Mouse (Mus musculus): Measurements from ENCODE around the gene Ndufa7.

The Ndufa7 gene

DNA sequence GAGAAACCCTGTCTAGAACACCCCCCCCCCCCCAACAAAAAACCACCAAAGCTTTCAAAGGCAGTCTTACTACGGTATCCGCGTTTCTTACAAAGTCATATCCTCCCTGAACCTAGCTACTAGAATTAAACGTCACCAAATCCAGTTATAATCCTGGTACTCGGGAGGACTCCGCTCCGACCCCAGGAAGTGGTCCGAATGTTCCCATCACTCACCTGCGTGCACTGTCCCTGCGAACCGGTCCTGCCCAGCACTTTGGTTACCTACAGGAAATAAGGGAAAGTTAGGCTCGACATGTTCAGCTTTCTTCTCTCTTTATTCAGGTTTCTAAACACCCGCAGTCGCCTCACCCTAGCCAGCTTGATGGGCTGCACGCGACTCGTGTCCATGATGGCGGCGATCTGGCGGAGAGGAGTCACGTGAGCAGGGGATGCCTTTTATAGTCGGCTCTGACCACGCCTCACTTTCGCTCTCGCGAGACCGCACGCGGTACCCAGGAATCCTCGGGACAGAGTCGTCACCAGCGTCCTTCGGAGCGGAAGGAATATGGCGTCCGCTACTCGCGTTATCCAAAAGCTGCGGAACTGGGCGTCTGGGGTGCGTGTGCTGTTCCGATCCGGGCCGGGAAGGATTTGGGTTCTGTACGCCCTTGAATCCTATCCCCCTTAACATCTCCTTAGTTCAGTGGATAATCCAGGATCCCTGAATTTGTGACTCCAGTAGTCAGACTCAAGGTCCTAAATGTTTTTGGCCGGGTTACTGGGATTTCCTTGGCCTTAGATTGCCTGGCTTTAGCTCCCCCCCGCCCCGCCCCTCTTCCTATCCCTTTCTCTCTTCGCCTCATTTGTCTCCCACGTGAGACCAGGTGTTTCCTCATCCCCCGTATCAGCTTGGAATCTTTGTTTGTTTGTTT, at the start of gene Ndufa7, which contains the start of gene Rps28:
Gene Ndufa7 (plus strand): TSS at position 489 of the 913 bp plus-strand sequence.
Gene Rps28 (minus strand): TSS at position 479 of the 913 bp plus-strand sequence.
- DNase-seq (ENCODE audit: low spot score) = peak; percentile 98

DNA sequence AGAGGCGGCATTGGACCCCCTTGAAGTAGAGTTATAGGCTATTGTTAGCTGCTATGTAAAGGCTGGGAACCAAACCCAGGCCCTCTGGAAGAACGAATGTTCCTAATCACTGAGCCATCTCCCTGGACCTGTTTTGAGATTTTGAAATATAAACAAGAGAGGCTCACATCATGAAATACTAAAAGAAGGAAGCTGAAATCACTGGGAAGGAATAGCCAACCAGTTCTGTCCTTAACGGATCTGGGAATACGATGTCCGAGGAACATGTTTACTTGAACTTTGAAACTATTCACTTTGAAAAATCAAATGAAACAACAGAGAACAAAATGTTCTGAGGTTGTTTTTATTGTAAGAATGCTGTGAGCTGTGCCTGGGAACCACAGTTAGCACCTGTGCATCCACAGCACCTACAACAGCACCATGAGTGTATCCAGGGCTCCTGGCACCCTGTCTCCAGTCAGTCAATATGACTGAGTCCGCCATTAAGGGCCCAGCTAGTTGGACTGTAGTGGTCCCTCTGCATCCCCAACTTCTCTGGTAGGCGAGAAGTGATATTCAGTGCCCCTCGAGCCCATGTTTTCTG, 49.7 kb upstream of the Ndufa7 start:
- no peak for DNase-seq (ENCODE audit: low spot score)

- no peak for DNase-seq (ENCODE audit: low spot score)
Measured at GRCm38 (mm10) chr17:33775287-33775686, 49.1 kb upstream of the Ndufa7 start.

DNA sequence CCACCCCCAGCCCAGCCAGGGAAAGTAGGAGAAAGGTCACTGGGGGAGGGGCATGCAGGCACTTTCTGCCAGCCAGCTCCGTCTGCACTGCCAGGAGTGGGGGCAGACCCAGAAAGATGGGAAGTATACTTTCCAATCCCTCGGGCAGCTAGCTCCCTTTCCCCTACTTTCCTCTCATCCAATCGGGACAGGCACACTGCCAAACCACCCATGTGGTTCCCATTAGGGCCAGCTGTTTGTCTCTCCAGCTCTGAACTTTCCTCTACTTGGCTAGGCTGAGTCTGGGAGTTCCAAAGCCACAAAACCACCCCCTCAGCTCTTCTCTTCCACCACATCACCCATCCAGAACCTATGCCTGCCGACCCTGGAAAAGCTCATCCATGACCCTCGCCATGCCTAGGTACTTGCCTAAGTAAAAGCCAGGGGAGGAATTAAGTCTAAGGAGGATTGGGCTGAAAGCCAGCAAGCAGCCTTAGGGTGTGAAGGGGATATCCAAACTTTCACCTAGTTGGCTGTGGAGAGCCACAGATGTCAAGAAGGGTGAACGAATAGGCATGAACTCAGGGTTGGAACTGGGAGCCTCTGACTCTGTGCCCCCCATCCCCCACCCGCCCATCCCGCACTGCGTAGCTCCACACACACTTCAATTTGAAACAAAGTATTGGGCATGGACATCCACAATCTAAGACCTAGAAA, 45.0 kb upstream of the Ndufa7 start:
- DNase-seq (ENCODE audit: low spot score) = peak; percentile 90

DNA sequence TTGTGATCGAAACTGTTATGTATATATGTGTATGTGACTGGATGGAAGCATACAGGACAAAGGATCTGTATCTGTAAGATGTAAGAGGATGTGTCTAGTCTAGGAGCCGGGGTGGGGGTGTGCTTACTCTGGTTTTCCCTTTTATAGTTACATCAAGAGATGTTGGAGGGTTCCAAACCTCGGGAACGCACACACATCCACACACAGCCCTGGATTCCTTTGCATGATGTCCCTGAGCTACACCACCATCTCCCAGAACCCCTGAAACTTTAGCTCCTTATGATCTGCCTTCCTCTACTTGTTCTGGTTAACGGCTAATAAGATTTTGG, 44.4 kb upstream of the Ndufa7 start:
- no peak for DNase-seq (ENCODE audit: low spot score)

GRCm38 (mm10) chr17:33780431-33780830, 43.9 kb upstream of the Ndufa7 start:
- no peak for DNase-seq (ENCODE audit: low spot score)

DNA sequence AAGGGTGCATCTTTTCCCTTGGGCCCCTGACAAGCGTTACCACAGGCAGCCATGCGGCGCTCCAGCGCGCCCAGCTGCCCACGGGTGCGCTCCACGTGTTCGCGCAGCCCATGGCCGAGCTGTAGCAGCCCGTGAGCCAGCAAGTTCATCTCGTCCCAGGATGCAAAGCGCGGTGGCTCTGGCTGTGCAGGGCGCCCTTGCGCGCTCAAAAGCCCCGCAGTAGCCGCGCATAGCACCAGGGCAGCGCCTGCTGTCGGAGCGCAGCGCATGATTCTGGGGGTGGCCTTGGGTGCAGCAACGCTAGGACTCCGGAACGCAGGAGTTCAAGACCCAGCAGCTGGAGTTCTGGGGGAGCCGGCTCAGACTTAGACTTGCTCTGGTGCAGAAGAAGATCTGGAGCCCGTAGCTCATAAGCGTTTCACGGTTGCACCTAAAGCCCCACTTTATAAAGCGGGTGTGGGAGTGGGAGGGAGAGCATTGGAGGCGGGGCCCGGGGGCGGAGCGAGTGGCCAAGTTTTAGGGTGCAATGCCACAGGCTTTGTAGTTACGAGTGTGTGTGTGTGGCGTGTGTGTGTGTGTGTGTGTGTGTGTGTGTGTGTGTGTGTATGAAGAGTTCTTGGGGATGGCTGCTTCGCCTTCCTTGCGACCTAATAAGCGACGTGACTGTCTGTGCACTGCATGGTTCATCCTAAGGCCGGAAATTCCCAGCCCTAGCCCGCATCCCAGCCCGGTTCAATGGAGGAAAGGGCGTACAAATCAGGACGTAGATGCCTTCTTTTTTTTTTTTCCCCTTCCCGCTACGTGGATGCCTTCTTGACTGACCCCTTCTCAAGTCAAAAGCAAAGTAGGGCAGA, 43.0 kb upstream of the Ndufa7 start, which contains the start of gene Angptl4:
Gene Angptl4 (minus strand): TSS at position 707 of the 854 bp plus-strand sequence.
- DNase-seq (ENCODE audit: low spot score) = peak; percentile 64

DNA sequence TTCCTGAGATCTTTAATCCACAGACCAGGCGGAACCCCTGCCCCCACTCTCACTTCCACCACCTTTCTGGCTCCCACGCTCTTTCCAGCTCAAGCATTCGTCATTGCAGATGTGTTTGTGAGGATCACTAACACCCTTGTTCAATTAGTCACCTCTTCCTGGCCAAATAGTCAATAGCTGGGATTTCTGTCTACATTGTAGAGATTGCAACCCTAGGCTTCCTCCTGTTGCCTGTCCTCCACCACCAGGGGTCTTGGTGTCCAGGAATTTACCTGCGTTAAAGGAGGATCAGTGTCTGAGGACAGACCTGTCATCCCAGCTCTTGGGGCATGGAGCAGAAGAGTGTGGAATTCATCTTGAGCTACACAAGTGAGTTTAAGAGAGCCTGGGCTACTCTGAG, 42.3 kb upstream of the Ndufa7 start:
- no peak for DNase-seq (ENCODE audit: low spot score)

- DNase-seq (ENCODE audit: low spot score) = peak; percentile 79
Measured at GRCm38 (mm10) chr17:33783408-33783807, 41.0 kb upstream of the Ndufa7 start.

DNA sequence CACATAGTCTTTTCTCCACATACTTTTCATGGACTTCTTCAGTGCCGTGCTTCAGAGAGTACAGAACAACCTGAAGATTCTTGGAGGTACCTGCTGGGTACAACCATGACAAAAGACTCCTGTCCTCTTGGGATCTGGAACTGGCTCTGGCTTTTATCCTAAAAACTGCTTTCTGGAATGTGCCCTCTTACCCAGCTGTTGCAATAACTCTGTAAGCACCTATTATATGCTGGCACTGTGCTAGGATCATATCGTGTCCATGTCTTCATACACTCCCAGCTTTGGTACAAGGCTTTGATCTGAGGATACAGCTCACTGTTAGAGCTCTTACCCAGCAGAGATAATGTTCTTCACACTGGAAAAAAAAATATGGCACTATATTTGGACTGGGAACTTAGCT, 39.4 kb upstream of the Ndufa7 start:
- DNase-seq (ENCODE audit: low spot score) = no peak

- DNase-seq (ENCODE audit: low spot score) = no peak
Measured at GRCm38 (mm10) chr17:33786375-33786774, 38.0 kb upstream of the Ndufa7 start.

GRCm38 (mm10) chr17:33788732-33789131, 35.6 kb upstream of the Ndufa7 start:
- DNase-seq (ENCODE audit: low spot score) = peak; percentile 55

DNA sequence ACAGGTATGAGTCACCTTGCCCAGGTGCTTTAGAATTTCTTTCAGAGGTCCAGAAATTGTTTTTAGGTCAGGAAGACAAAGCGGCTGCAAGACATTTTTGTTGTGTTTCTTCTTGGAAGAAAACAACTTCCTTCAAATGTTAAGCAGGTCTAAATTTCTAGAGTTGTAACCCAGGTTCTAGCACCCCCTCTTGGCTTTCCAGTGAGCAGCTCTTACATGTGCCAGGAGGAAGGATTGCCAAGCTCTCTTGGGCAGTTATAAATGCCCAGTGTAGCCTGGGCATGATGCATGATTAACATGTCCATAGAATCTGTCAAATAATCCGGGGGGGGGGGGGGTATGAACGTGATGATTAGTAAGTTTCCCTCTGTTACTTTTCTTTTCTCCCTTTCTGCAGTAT, 26.1 kb upstream of the Ndufa7 start:
- DNase-seq (ENCODE audit: low spot score) = peak; percentile 46

DNA sequence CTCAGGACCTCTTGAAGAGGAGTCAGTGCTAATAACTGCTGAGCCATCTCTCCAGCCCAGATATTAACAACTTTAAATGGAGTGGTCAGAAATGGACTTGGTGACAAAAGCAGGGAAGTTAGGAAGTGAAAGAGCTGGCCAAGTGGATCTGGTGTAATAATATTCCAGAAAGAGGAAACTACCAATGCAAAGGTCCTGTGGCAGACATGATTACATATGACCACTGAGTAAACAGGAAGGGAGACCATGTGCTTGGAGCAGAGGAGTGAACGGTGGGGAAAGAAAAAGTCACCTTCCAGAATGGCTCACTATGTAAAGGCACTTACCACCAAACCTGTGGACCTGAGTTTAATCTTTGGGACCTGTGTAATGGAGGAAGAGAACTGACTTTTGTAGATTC, 25.1 kb upstream of the Ndufa7 start:
- DNase-seq (ENCODE audit: low spot score) = no peak

DNA sequence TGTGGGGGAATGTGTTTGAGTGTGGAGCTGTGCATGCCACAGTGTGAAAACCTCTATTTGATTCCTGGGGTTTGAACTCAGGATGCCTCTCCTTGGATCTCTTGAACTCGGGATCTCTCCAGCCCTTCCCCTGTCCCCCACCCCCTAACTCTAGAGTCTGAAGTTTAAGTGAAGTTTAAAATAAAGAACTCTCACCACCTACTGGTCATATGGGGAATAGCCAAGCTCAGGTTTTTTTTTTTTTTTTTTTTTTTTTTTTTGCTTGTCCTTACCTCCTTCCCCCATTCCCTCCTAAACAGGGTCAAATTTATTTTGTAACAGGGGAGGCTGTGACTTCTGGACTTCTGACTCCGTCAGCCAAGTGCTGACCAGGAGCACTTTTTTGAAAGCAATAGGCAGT, 22.2 kb upstream of the Ndufa7 start:
- peak; percentile 59 for DNase-seq (ENCODE audit: low spot score)

- no peak for DNase-seq (ENCODE audit: low spot score)
Measured at GRCm38 (mm10) chr17:33804205-33804604, 20.2 kb upstream of the Ndufa7 start.

DNA sequence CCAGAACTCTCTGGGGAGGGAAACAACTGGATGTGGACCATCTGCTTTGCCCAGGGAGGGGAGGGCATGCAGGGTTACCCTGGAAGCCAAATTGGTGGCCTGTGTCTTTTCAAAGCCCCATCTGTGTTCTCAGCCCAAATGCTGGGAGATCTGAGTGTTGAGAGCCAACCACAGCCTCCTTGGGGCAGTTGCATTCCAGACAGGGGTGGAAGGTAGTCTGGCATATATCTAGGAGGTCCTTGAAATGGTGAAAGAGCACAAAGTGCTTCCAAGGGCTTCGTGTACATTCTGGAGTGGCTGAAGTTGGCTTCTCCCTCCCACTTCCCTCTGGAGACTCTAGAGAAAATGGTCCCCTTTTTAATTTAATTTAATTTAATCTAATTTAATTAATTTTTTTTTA, 19.6 kb upstream of the Ndufa7 start:
- DNase-seq (ENCODE audit: low spot score) = peak; percentile 63

DNA sequence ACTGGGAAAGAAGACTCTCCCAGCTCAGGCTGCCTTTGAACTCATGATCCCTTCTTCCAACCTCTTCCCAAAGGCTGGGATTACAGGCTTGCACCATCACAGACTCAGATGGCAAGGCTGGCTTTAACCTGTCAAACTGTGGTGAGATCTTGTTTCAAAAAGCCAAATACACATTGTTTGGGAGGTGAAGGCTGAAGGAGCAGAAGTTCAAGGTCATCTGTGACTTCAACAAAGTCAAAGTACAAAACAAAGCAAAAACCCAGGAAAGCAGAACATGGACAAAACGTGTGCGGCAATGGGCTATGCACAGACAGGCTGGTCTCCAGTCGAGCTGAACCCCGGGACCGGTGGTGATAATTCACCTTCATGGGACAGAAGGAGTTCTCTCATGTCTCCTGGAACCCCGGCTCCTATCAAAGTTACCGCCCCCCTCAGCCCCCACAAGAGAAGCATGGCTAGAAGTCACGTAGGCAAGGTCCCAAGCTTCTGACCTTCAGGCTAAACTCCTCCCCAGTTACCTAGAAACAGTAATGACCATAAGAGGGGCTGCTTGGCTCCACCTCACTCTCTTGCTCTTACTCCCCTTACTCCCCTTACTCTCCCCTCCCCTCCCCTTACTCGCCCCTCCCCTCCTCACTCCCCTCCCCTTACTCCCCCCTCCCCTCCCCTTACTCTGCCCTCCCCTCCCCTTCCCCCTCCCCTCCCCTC, 17.0 kb upstream of the Ndufa7 start:
- DNase-seq (ENCODE audit: low spot score) = no peak

DNA sequence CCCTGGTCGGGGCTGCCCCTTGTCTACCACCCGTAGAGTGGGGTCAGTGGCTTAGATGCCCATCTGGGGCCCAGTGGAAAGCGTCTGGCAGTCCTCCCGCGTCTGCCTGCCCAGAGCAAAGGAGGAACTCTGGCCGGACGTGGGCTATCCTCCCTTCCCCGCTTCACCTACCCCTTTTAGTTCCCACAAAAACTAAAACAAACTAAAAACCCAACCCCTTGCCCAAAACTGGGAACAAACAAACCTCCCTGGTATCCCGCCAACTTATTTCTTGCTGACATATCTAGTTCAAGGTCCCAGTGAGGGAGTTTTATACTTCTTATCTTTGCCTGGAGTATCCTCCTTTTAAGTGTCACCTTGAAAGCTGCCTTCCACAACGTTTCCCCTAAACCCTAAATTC, 16.2 kb upstream of the Ndufa7 start:
- DNase-seq (ENCODE audit: low spot score) = no peak

- DNase-seq (ENCODE audit: low spot score) = peak; percentile 99
Measured at GRCm38 (mm10) chr17:33810334-33811141, 13.8 kb upstream of the Ndufa7 start, which contains the start of gene Kank3. Gene Kank3 (plus strand): TSS chr17:33810519.

All from MN1 (cell line).